ENCODE assay signal across 12 mouse cellular contexts in the genomic region with DNA sequence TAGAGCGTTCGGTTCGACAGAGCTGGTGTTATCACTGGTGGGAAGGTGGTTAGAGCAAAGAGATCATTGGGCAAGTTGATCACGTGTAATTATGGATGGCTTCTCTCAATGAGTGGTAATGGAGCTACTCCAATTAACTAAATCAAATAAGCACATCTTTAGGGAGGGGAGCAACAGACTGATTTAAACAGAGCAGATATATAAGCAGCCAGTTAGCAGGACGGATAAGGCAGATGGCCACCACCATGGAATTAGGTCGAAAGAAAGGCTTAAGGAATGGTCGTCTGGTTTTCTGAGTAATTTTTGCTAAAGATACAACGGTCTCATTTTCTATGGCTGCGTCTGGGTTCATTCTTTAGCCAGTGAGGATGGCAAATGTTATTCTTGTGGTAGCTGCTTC.
"Had no signal": no experiment of that assay in that cellular context is flagged by ENCODE, and none has a peak within 500 bp of the region (broad histone marks: within the 10 kb centered on the region; RNA-seq: fewer than 3 reads in every experiment).

No protein-coding gene starts in this region.

- DNase-seq: left cerebral cortex, postnatal 4 days; liver; liver, embryonic 13.5 days; liver, postnatal 0 days; lung, adult 18-20 months; lung, adult 2 months; lung, embryonic 14.5 days; lung, postnatal 10 days; lung, postnatal 14 days; lung, postnatal 36 days; lung, postnatal 4 days; midbrain, embryonic 14.5 days had no signal
